ENCODE assay signal across 8 mouse cellular contexts in genomic region chr4:124693135-124693894, GRCm38 (mm10). TPM values are rescaled to one million over a fixed set of nuclear protein-coding genes. Genes with fewer than 3 reads are reported as not detected.
DNase-seq lines count a peak whose midpoint lies in the region; ATAC-seq lines count a peak whose summit lies in the region.

TSS of gene Utp11 (minus strand) at chr4:124693600.

- under 1% methylated on average over 43 of the region's 43 CpGs for WGBS in intestine, embryonic 16.5 days

- H3K27me3 ChIP-seq in intestine, embryonic 16.5 days (replicated peaks; ENCODE audit: control insufficient read depth, insufficient read depth, low read length) = no peaks in the 10 kb centered on the region

- H3K4me3 ChIP-seq in intestine, embryonic 16.5 days (ENCODE audit: low read length) = peak within 1 kb of the TSS; percentile 63

- peak; percentile 97 for ATAC-seq in intestine, embryonic 16.5 days

- peak within 1 kb of the TSS; percentile 89 for H3K9ac ChIP-seq in intestine, embryonic 16.5 days (ENCODE audit: low read depth, low read length)

- peak; percentile 80 for DNase-seq in ovary, adult 18-20 months (ENCODE audit: low spot score)
- no peak for DNase-seq in ovary, postnatal 10 days (ENCODE audit: low spot score)
- DNase-seq in embryo, embryonic 11.5 days (ENCODE audit: low read depth, low spot score) = peak; percentile 81
- DNase-seq in gastrocnemius, postnatal 36 days = peak; percentile 81 to 82
- DNase-seq in left cerebral cortex, postnatal 25 days (ENCODE audit: low spot score in 2 of 2) = peak; percentile 85 to 93
- DNase-seq in mesoderm, embryonic 11.5 days (ENCODE audit: low read depth, low spot score) = peak; percentile 92
- DNase-seq in right cerebral cortex, postnatal 4 days = peak; percentile 80

- H3K4me1 ChIP-seq in intestine, embryonic 16.5 days (ENCODE audit: control insufficient read depth, insufficient read depth, low read length) = peaks cover 17% of the 10 kb centered on the region

- intact Hi-C loops in gastrocnemius, postnatal 36 days (cut with DNase I) = no loop called here
- intact Hi-C loops in left cerebral cortex, postnatal 25 days (cut with DNase I) = no loop called here

- H3K27ac ChIP-seq in intestine, embryonic 16.5 days (ENCODE audit: low read length) = peak within 1 kb of the TSS; percentile 39

- no peaks in the 10 kb centered on the region for H3K36me3 ChIP-seq in intestine, embryonic 16.5 days (ENCODE audit: control insufficient read depth, insufficient read depth, low read length)

- peak within 1 kb of the TSS; percentile 77 for H3K4me2 ChIP-seq in intestine, embryonic 16.5 days (ENCODE audit: low read depth, low read length)

- H3K9me3 ChIP-seq in intestine, embryonic 16.5 days (ENCODE audit: control insufficient read depth, low read length) = no peaks in the 10 kb centered on the region

RNA-seq across cellular contexts. Expression of gene Utp11, which starts in this region (rescaled TPM):
- total RNA-seq in gastrocnemius, postnatal 36 days (2021) = 10 to 100 TPM; 15.4 to 16.7 TPM
- polyA plus RNA-seq in intestine, embryonic 16.5 days (2015; fragmentation: Nextera tagmentation; extraction: Ambion mirVana) = 51.8 and 58.6 TPM in 2 replicates
- total RNA-seq in left cerebral cortex, postnatal 25 days (2021) = 10 to 100 TPM; 13.8 to 17.9 TPM
